Mouse (Mus musculus) forebrain, embryonic 10.5 days (tissue): ENCODE results near the gene Dact1. TPM values are rescaled to one million over a fixed set of nuclear protein-coding genes. Genes with fewer than 3 reads are reported as not detected.

Experiments
- DNase-seq: peaks from one replicate; pipeline ENCODE4 v3.0.0-alpha.2; 2017; ENCODE audit warnings: low spot score; ENCODE audit errors: extremely low spot score
- H3K27ac ChIP-seq: fragments of 300-500 bp; sonication (generic); 2 replicates; pipeline ENCODE4 v1.5.1; 2016; ENCODE audit warnings: mild to moderate bottlenecking
- H3K27me3 ChIP-seq: fragments of 300-500 bp; sonication (generic); 2 replicates; pipeline ENCODE4 v1.6.1; 2016; ENCODE audit warnings: mild to moderate bottlenecking; ENCODE audit not compliant: poor library complexity, severe bottlenecking
- H3K36me3 ChIP-seq: fragments of 300-500 bp; sonication (generic); replicated peaks from 2 replicates; pipeline ENCODE4 v1.6.1; 2016; ENCODE audit warnings: mild to moderate bottlenecking, moderate library complexity
- H3K4me1 ChIP-seq: fragments of 300-500 bp; sonication (generic); 2 replicates; pipeline ENCODE4 v1.6.1; 2016
- H3K4me3 ChIP-seq: fragments of 300-500 bp; sonication (generic); 2 replicates; pipeline ENCODE4 v1.5.1; 2016; ENCODE audit warnings: mild to moderate bottlenecking, moderate library complexity
- H3K9me3 ChIP-seq: fragments of 300-500 bp; sonication (generic); 2 replicates; pipeline ENCODE4 v1.6.1; 2016; ENCODE audit warnings: mild to moderate bottlenecking, moderate library complexity
- WGBS: fragments of 180-500 bp; shearing (Covaris S2); methylation state at CpG from one replicate; pipeline ENCODE4 v1.1.7; 2016; 5-methylcytosine and 5-hydroxymethylcytosine counted together
- polyA plus RNA-seq: library from polyadenylated mRNA; unstranded; fragments of >200 nt; fragmentation: Nextera tagmentation; extraction: Ambion mirVana; gene quantifications from 2 replicates; pipeline ENCODE4 v1.2.1, GENCODE M21; 2016

Gene Dact1
- polyA plus RNA-seq, 1 experiment from 2014 or later, result 4.9 TPM

GRCm38 (mm10) chr12:71296849-71297535 lies 12.7 kb upstream of the Dact1 start:
- no peaks in the 10 kb centered on the region for H3K9me3 ChIP-seq
- H3K4me3 ChIP-seq, result no peak overlapping the region
- H3K36me3 ChIP-seq, result no peaks in the 10 kb centered on the region
- peaks cover 44% of the 10 kb centered on the region for H3K4me1 ChIP-seq
- peaks cover 41% of the 10 kb centered on the region for H3K27me3 ChIP-seq
- 50% methylated on average over 8 of the region's 8 CpGs for WGBS
- no peak for DNase-seq
- no peak overlapping the region; the same call in 1 of the 2 replicates for H3K27ac ChIP-seq

DNA sequence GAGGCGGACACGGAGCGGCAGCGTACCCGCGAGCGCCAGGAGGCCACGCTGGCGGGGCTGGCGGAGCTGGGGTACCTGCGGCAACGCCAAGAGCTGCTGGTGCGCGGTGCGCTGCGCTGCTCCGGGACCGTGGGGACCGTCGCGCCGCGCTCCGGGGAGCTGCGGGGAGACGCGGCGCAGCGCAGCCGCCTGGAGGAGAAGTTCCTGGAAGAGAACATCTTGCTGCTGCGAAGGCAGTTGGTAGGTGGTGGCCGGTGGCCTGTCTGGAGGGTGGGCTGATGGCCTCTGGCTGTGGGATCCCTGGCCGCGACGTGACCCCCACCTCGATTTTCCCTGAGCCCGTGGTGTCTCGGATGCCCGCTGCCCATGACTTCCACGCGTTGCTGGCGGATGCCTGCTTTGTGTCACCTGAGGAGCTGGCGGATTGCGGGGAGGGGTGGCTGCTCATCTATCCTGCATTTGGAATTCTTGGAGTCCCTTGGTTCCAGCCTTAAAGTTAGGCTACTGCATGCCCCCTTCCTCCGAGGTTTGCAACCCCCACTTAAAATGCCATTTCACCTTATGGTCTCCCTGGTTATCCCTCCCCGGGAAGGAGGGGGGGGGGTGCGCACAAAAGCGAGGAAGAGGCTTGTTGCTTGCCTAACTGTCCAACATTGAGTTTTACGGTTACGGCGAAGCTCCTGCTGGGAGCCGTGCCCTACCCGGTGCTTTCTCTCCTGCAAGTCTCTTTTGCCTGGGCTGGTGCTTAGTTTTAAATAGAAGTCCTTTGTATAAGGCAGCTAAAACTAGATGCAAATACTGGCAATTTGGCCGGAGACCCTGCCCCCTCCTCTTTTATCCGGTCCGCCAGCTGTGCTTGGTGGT lies 616 bp downstream of the Dact1 start:
- Histone ChIP-seq H3K4me3 (peak overlapping the region; percentile 83), H3K9me3 (no peaks in the 10 kb centered on the region), H3K36me3 (peaks cover 13% of the 10 kb centered on the region), H3K27ac (peak overlapping the region; percentile 89), H3K27me3 (peaks cover 41% of the 10 kb centered on the region), H3K4me1 (peaks cover 54% of the 10 kb centered on the region)
- peak; percentile 55 for DNase-seq
- under 1% methylated on average over 56 of the region's 56 CpGs for WGBS

DNA sequence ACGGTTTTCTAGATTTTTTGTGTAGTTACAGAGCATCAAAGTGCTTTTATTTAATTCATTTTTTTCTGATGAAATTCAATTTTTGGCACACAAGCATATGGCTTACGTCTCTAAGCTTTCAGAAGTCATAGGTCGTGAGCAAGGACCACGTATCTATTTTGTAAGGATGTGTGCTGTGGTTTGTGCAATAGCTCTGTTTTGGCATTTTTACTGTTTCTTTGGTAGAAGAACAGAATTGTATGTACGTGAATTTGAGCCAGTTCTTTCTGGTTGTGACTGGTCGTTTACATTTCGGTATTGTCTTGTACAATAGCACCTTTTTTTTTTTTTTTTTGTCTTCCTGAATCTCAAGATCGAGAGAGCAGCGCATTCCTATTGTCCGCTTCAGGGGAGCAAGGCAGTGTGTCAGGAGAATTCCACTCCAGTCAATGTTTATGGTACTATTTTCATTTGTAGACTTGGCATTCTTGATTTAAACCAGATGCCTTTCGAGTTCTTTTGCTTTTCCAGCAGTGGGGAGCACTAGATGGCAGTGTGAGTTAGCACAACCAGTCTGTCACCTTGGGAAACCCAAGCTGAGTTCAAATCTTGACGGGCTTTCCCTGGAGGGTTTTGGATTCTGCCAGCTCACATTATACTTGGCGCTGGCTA lies 1.7 kb downstream of the Dact1 start:
- H3K4me1 ChIP-seq, result peaks cover 49% of the 10 kb centered on the region
- H3K27me3 ChIP-seq, result peaks cover 32% of the 10 kb centered on the region
- H3K4me3 ChIP-seq, result peak overlapping the region; percentile 83
- peaks cover 23% of the 10 kb centered on the region for H3K36me3 ChIP-seq
- H3K9me3 ChIP-seq, result no peaks in the 10 kb centered on the region
- peak overlapping the region; percentile 89; the same call in 1 of the 2 replicates for H3K27ac ChIP-seq
- DNase-seq, result no peak
- 36% methylated on average over 13 of the region's 13 CpGs for WGBS

- 77% methylated on average over 40 of the region's 40 CpGs for WGBS
- Histone ChIP-seq H3K4me1 (0 out of 2 replicates have a peak, but pooled peaks cover 5% of the 10 kb centered on the region), H3K36me3 (peaks cover 54% of the 10 kb centered on the region), H3K27me3 (no peaks in the 10 kb centered on the region), H3K9me3 (peaks cover 17% of the 10 kb centered on the region), H3K4me3 (no peak overlapping the region), H3K27ac (peak overlapping the region; percentile 51; the same call in 1 of the 2 replicates)
- DNase-seq, result no peak
Observed at GRCm38 (mm10) chr12:71318239-71318638, 8.6 kb downstream of the Dact1 start.

DNA sequence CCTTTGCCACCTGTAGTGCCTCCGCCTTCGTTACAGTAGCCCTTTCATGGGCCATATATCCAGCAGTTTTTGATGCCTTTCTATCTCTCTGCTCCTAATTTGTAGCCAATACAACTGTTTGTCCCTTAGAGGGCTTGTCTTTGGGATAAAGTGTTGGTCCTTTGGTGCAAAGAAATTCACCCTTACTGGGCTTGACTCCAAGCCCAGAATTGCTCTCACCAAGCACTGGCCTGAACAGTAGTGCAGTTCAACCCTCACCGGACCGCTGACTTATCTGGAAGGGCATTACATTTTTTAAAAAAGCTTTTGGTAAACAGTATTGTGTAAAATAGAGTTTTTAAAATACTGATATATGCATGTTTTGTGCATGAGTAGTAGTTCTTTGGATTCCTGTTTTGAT lies 9.9 kb downstream of the Dact1 start:
- no peak overlapping the region for H3K27ac ChIP-seq
- WGBS, result 93% methylated on average over 4 of the region's 4 CpGs
- H3K36me3 ChIP-seq, result peaks cover 48% of the 10 kb centered on the region
- 0 out of 2 replicates have a peak, but pooled peaks cover 5% of the 10 kb centered on the region for H3K4me1 ChIP-seq
- no peak overlapping the region for H3K4me3 ChIP-seq
- no peak for DNase-seq
- no peaks in the 10 kb centered on the region for H3K27me3 ChIP-seq
- peaks cover 17% of the 10 kb centered on the region for H3K9me3 ChIP-seq

DNA sequence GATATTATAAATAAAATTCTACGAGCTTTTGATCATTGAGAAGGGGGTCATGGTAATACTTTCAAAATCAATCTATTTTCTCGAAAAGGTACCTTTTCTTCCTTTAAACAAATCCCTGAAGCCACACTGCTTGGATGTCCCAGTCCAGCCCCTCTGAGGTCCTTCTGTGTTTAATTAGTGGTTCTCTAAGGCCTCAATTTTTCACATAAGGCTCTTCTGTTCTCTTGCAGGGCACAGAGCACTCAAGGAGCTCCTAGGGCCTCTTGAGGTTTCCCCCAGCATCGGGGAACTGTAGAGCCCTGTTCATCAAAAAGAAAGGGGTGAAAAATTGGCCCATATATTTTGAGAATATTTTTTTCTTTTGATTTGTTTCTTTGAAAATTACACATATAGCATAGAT lies 23.0 kb downstream of the Dact1 start:
- Histone ChIP-seq H3K27ac (no peak overlapping the region), H3K36me3 (no peaks in the 10 kb centered on the region), H3K4me1 (peaks cover 25% of the 10 kb centered on the region), H3K4me3 (no peak overlapping the region), H3K9me3 (no peaks in the 10 kb centered on the region), H3K27me3 (no peaks in the 10 kb centered on the region)
- WGBS, result 69% methylated on average over 3 of the region's 3 CpGs
- DNase-seq, result no peak

GRCm38 (mm10) chr12:71333561-71333960 lies 23.9 kb downstream of the Dact1 start:
- no peaks in the 10 kb centered on the region for H3K9me3 ChIP-seq
- WGBS, result 62% methylated on average over 5 of the region's 5 CpGs
- no peaks in the 10 kb centered on the region for H3K27me3 ChIP-seq
- no peak overlapping the region for H3K4me3 ChIP-seq
- peaks cover 30% of the 10 kb centered on the region for H3K4me1 ChIP-seq
- DNase-seq, result no peak
- peak overlapping the region; percentile 48; the same call in 1 of the 2 replicates for H3K27ac ChIP-seq
- no peaks in the 10 kb centered on the region for H3K36me3 ChIP-seq

GRCm38 (mm10) chr12:71337025-71337582 lies 27.4 kb downstream of the Dact1 start:
- Histone ChIP-seq H3K9me3 (no peaks in the 10 kb centered on the region), H3K27me3 (no peaks in the 10 kb centered on the region), H3K4me1 (peaks cover 28% of the 10 kb centered on the region), H3K27ac (no peak overlapping the region), H3K36me3 (no peaks in the 10 kb centered on the region), H3K4me3 (no peak overlapping the region)
- 78% methylated on average over 11 of the region's 11 CpGs for WGBS
- DNase-seq, result no peak

GRCm38 (mm10) chr12:71337896-71338463 lies 28.3 kb downstream of the Dact1 start:
- Histone ChIP-seq H3K4me3 (no peak overlapping the region), H3K9me3 (no peaks in the 10 kb centered on the region), H3K36me3 (no peaks in the 10 kb centered on the region), H3K4me1 (peaks cover 25% of the 10 kb centered on the region), H3K27ac (no peak overlapping the region), H3K27me3 (no peaks in the 10 kb centered on the region)
- WGBS, result 84% methylated on average over 6 of the region's 6 CpGs
- DNase-seq, result no peak

DNA sequence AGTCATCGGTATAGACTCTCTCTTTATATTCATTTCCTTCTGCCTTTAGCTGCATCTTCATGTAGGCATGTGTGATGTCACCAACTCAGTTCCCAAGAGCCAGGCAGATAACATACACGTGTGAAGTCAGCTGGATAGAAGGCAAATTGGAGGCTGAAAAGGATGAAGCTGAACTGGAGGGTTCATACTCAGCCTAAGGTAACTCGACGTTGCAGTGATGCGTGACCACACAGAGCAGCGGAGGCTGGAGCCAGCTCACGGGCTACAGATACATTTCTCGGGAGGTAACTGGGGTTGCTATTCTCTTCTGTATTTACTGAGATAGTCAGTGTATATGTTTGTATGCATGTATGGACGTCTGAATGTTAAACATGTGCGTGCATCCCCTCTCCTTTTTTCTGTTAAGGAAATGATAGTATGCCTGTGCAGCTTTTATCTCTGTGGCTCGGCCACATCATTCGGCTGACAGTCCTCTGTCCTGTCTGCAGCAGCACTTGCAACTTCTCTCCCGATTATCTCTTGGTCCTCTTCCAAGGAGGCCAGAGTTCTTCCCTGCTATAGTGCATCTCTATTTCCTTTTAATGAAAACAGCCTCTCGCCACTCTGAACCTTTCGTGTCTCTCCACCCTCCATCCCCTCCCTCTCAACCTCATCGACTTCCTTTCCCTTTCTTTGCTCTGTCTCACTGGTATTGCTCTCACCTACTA lies 29.6 kb downstream of the Dact1 start:
- Histone ChIP-seq H3K27ac (no peak overlapping the region), H3K36me3 (no peaks in the 10 kb centered on the region), H3K4me1 (peaks cover 19% of the 10 kb centered on the region), H3K4me3 (no peak overlapping the region), H3K9me3 (no peaks in the 10 kb centered on the region), H3K27me3 (no peaks in the 10 kb centered on the region)
- WGBS, result 84% methylated on average over 16 of the region's 16 CpGs
- no peak for DNase-seq

DNA sequence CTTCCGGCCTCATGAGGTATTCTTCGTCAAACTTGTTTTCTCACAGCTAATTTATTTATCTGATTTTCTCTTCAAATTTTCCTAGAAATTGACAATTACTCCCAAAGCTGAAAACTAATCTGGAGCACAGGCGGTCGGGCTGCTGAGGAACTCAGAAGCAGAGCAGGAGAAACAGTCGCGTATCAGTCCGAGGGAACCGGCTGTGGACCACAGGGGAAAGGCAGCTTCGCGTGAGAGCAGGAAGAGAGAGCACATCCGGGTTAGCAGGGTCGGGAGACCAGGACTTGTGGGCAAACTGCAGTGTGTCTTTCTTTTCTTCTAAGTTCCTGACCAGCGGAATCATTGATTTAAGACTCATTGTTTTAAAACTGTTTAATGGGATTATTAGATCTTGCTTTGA lies 32.7 kb downstream of the Dact1 start:
- H3K4me1 ChIP-seq, result peaks cover 24% of the 10 kb centered on the region
- H3K9me3 ChIP-seq, result no peaks in the 10 kb centered on the region
- H3K27ac ChIP-seq, result 0 out of 2 replicates have a peak overlapping the region, but pooled peaks have one; percentile 48
- H3K27me3 ChIP-seq, result no peaks in the 10 kb centered on the region
- H3K36me3 ChIP-seq, result no peaks in the 10 kb centered on the region
- 47% methylated on average over 13 of the region's 13 CpGs for WGBS
- DNase-seq, result no peak
- H3K4me3 ChIP-seq, result no peak overlapping the region

GRCm38 (mm10) chr12:71345471-71345870 lies 35.8 kb downstream of the Dact1 start:
- no peak for DNase-seq
- no peaks in the 10 kb centered on the region for H3K27me3 ChIP-seq
- 68% methylated on average over 7 of the region's 7 CpGs for WGBS
- H3K9me3 ChIP-seq, result no peaks in the 10 kb centered on the region
- H3K4me3 ChIP-seq, result no peak overlapping the region
- no peaks in the 10 kb centered on the region for H3K36me3 ChIP-seq
- H3K4me1 ChIP-seq, result peaks cover 33% of the 10 kb centered on the region
- H3K27ac ChIP-seq, result no peak overlapping the region
